Mouse (Mus musculus): Measurements from ENCODE around the gene Il18bp. TPM values are rescaled to one million over a fixed set of nuclear protein-coding genes. Genes with fewer than 3 reads are reported as not detected.
"Not testable (repeated sequence)": the region's sequence is repeated elsewhere in the genome, so short reads cannot be mapped to it uniquely, and the experiment has no call there.

The Il18bp gene
- total and polyA plus RNA-seq, 2 experiments from 2014 or later: 2.8 to 11.2 TPM

DNA sequence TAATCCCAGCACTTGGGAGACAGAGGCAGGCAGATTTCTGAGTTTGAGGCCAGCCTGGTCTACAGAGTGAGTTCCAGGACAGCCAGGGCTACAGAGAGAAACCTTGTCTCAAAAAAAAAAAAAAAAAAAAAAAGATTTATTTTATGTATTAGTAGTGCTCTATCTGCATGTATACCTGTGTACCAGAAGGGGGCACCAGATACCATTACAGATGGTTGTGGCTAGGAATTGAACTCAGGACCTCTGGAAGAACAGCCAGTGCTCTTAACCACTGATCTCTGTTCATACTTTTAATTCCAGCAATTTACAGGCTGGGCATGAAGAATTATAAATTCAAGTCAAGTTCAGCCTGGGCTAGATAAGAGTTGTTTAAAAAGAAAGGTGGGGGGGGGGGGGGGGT is 30.0 kb upstream of the Il18bp start:
- H3K9me3 ChIP-seq (ENCODE audit: low read length); DNase-seq; H3K27ac ChIP-seq (ENCODE audit: low read depth, low read length); H3K4me2 ChIP-seq (ENCODE audit: low read depth); H3K9ac ChIP-seq; H3K27me3 ChIP-seq (ENCODE audit: insufficient read depth, low read length); H3K4me1 ChIP-seq (ENCODE audit: insufficient read depth); ATAC-seq; H3K36me3 ChIP-seq (ENCODE audit: insufficient read depth); H3K4me3 ChIP-seq (ENCODE audit: low read depth, low read length): not testable (repeated sequence)
- peak; percentile 44 for TF ChIP-seq CTCF (IDR thresholded peaks at IDR 0.05; ENCODE audit: low read depth)

DNA sequence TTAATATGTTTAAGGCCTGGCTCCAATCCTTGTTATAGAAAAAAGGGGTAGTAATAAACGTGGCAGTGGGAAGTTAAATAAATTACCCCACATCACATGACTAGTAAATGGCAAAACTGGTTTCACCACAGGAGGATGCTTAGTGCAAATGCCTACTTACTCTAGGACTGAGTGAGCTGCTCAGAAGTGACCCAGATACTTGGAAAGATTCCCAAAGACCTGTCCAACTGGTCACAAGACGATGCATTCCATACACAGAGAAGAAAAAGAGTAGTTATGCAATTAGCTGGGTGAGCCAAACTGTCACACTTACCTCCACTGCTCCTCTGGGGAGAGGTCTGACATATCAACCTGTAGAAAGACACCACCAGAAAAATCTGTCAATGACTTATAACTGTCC is 23.8 kb upstream of the Il18bp start:
- ATAC-seq (no peak), DNase-seq (no peak)
- 82% methylated on average over 2 of the region's 2 CpGs for WGBS
- no peak for TF ChIP-seq CTCF (IDR thresholded peaks at IDR 0.05; ENCODE audit: low read depth)
- no peak overlapping the region for H3K4me2 ChIP-seq (ENCODE audit: low read depth)
- H3K4me3 ChIP-seq (ENCODE audit: low read depth, low read length): no peak overlapping the region
- H3K27ac ChIP-seq (ENCODE audit: low read depth, low read length): no peak overlapping the region
- H3K36me3 ChIP-seq (ENCODE audit: insufficient read depth): peaks cover 34% of the 10 kb centered on the region
- no peaks in the 10 kb centered on the region for H3K9me3 ChIP-seq (ENCODE audit: low read length)
- H3K27me3 ChIP-seq (ENCODE audit: insufficient read depth, low read length): no peaks in the 10 kb centered on the region
- H3K9ac ChIP-seq: no peak overlapping the region
- H3K4me1 ChIP-seq (ENCODE audit: insufficient read depth): no peaks in the 10 kb centered on the region

DNA sequence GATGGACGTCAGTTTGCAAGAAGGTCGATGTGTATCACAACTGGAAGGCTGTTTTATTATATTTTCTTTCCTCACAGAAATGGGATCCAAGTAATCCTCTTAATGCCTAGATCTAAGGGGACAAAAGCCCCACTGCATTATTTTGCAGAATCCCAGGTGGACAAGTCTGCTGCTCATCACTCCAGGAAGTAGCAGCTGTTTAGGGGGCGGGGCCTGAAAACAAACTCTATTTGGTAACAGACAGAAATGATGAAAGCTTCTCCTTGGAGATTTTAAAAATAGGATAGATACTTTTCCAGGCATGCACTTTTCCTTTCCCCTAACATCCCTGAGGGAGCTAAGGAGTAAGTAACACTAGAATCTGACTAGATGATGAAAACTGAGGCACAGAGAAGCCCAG is 18.8 kb upstream of the Il18bp start:
- 96% methylated on average over 3 of the region's 3 CpGs for WGBS
- H3K4me2 ChIP-seq (ENCODE audit: low read depth): no peak overlapping the region
- H3K27ac ChIP-seq (ENCODE audit: low read depth, low read length): no peak overlapping the region
- no peaks in the 10 kb centered on the region for H3K27me3 ChIP-seq (ENCODE audit: insufficient read depth, low read length)
- peaks cover 62% of the 10 kb centered on the region for H3K36me3 ChIP-seq (ENCODE audit: insufficient read depth)
- no peak for DNase-seq
- no peak overlapping the region for H3K9ac ChIP-seq
- no peak for ATAC-seq
- H3K4me1 ChIP-seq (ENCODE audit: insufficient read depth): no peaks in the 10 kb centered on the region
- no peak for TF ChIP-seq CTCF (IDR thresholded peaks at IDR 0.05; ENCODE audit: low read depth)
- no peak overlapping the region for H3K4me3 ChIP-seq (ENCODE audit: low read depth, low read length)
- H3K9me3 ChIP-seq (ENCODE audit: low read length): no peaks in the 10 kb centered on the region

DNA sequence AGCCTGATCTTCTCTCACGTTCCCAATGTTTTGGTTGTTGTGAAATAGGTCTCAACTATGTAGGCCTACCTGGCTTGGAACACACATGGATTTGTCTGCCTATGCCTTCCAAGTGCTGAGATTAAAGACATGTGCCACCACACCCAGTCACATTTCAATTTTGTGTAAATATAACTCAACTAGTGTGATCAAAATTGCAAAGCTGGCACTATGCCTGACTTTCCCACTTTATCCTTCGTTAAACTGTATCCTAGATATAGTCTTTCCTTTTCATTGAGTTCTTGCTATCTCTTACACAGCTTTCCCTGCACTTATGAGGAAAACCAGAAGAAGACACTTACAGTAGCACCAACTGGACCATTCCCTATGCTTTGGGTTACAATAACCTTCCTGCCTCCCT is 17.0 kb upstream of the Il18bp start:
- TF ChIP-seq CTCF (IDR thresholded peaks at IDR 0.05; ENCODE audit: low read depth): no peak
- H3K9ac ChIP-seq: no peak overlapping the region
- H3K4me3 ChIP-seq (ENCODE audit: low read depth, low read length): no peak overlapping the region
- H3K4me1 ChIP-seq (ENCODE audit: insufficient read depth): no peaks in the 10 kb centered on the region
- no peak overlapping the region for H3K4me2 ChIP-seq (ENCODE audit: low read depth)
- no peaks in the 10 kb centered on the region for H3K9me3 ChIP-seq (ENCODE audit: low read length)
- no peak for DNase-seq
- H3K27me3 ChIP-seq (ENCODE audit: insufficient read depth, low read length): no peaks in the 10 kb centered on the region
- no peak overlapping the region for H3K27ac ChIP-seq (ENCODE audit: low read depth, low read length)
- no peak for ATAC-seq
- peaks cover 73% of the 10 kb centered on the region for H3K36me3 ChIP-seq (ENCODE audit: insufficient read depth)
- 78% methylated on average over 2 of the region's 2 CpGs for WGBS

DNA sequence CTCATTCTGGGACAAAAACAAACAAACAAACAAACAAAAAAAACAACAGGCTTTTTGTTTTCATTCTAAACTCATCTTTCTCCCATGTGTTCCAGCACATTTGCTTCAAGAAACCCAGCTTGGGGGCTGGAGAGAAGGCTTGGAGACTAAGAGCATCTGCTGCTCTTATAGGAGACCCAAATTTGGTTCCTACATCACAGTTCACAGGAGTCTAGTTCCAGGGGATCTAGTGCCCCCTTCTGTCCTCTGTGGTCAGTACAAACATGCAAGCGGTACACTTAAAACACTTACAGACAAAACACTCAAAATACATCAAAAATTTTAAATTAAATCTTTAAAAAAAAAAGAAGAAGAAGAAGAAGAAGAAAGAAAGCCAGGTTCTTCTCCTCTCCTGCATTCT is 16.4 kb upstream of the Il18bp start:
- no peaks in the 10 kb centered on the region for H3K27me3 ChIP-seq (ENCODE audit: insufficient read depth, low read length)
- DNase-seq (no peak), ATAC-seq (no peak)
- H3K4me2 ChIP-seq (ENCODE audit: low read depth): no peak overlapping the region
- H3K4me3 ChIP-seq (ENCODE audit: low read depth, low read length): no peak overlapping the region
- no peak for TF ChIP-seq CTCF (IDR thresholded peaks at IDR 0.05; ENCODE audit: low read depth)
- H3K4me1 ChIP-seq (ENCODE audit: insufficient read depth): no peaks in the 10 kb centered on the region
- no peak overlapping the region for H3K27ac ChIP-seq (ENCODE audit: low read depth, low read length)
- no peak overlapping the region for H3K9ac ChIP-seq
- 91% methylated on average over 1 of the region's 1 CpGs for WGBS
- H3K36me3 ChIP-seq (ENCODE audit: insufficient read depth): peaks cover 74% of the 10 kb centered on the region
- no peaks in the 10 kb centered on the region for H3K9me3 ChIP-seq (ENCODE audit: low read length)

DNA sequence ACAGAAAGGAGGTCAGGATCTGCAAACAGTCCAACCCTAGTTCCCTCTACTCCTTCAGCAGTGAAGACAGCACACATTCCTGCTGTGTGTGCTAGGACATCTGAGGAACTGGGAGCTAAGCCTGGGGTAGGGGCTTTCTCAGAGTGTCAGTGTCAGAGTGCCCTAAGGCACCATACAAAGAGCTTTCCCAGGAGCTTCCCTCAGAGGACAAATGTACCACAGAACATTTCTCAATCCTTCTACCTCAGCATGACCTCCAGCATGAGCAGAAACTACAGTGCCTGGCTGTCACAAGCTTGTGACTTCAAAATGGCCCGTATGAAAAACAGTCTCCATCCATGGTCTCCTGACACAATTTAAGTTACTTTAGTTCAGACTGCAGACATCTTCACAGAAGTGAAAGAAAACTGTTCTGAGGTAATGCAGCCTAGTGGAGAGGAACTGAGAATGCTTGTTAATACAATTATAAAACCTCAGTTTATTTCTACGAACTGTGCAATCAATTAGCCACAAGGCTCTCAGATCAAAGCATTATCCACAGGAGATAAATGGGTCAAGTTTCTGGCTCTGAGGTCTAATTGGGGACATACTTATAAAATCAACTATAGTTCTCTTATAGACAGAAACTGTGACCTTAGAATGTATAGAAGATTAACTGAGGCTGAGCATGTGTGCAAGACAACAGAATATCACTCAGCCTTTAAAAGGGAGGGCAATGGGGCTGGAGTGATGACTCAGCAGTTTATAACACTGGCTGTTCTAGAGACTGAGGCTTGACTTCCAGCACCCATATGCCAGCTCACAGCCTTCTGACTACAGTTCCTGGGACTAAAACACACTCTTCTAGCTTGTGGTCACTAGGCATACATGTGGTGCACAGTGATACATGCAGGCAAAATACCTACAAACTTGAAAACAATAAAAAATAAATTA is 7.0 kb upstream of the Il18bp start:
- no peak overlapping the region for H3K27ac ChIP-seq (ENCODE audit: low read depth, low read length)
- TF ChIP-seq CTCF (IDR thresholded peaks at IDR 0.05; ENCODE audit: low read depth): no peak
- H3K27me3 ChIP-seq (ENCODE audit: insufficient read depth, low read length): no peaks in the 10 kb centered on the region
- no peak overlapping the region for H3K4me3 ChIP-seq (ENCODE audit: low read depth, low read length)
- ATAC-seq (no peak), DNase-seq (no peak)
- no peak overlapping the region for H3K9ac ChIP-seq
- H3K4me1 ChIP-seq (ENCODE audit: insufficient read depth): no peaks in the 10 kb centered on the region
- WGBS: 71% methylated on average over 2 of the region's 2 CpGs
- H3K9me3 ChIP-seq (ENCODE audit: low read length): no peaks in the 10 kb centered on the region
- H3K36me3 ChIP-seq (ENCODE audit: insufficient read depth): peaks cover 61% of the 10 kb centered on the region
- H3K4me2 ChIP-seq (ENCODE audit: low read depth): no peak overlapping the region

DNA sequence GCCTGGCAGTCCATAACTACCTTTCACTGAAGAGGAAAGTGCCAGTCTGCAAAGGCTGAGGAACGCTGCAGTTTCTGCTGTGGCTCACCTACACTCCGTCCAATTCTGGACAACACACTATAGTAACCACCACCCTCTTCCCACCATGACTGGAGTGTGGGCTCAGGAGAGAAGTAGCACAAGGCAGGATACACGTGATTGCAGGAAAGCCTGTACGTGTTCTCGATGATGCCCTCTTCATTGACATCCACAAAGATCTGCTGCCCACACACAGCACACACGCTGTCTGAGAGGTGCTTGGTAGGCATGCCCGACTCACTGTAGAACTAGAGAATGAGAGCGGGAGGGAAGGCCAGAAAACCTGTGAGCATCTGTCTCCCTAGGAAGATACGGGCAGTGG is 5.3 kb upstream of the Il18bp start:
- ATAC-seq (no peak), DNase-seq (no peak)
- TF ChIP-seq CTCF (IDR thresholded peaks at IDR 0.05; ENCODE audit: low read depth): no peak
- Histone ChIP-seq H3K4me2 (ENCODE audit: low read depth) (no peak overlapping the region), H3K4me1 (ENCODE audit: insufficient read depth) (no peaks in the 10 kb centered on the region), H3K4me3 (ENCODE audit: low read depth, low read length) (no peak overlapping the region), H3K27ac (ENCODE audit: low read depth, low read length) (no peak overlapping the region), H3K9me3 (ENCODE audit: low read length) (no peaks in the 10 kb centered on the region), H3K9ac (no peak overlapping the region), H3K27me3 (ENCODE audit: insufficient read depth, low read length) (no peaks in the 10 kb centered on the region), H3K36me3 (ENCODE audit: insufficient read depth) (peaks cover 65% of the 10 kb centered on the region)
- WGBS: 96% methylated on average over 9 of the region's 9 CpGs

DNA sequence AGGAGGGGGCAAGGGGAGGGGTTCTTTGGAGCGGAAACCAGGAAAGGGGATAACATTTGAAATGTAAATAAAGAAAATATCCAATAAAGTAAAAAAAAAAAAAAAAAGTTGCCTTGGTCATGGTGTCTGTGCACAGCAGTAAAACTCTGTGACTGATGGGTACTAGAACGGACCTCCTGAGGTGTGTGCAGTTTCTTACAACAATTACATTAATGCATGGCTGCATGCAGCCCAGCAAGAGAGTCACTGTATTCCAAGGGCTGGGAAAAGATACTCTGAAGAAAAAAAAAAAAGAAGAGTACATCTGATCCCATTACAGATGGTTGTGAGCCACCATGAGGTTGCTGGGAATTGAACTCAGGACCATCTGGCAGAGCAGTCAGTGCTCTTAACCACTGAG is 2.4 kb upstream of the Il18bp start:
- not testable (repeated sequence) for H3K4me2 ChIP-seq (ENCODE audit: low read depth); ATAC-seq; DNase-seq; H3K27ac ChIP-seq (ENCODE audit: low read depth, low read length); H3K4me3 ChIP-seq (ENCODE audit: low read depth, low read length); H3K9ac ChIP-seq; H3K27me3 ChIP-seq (ENCODE audit: insufficient read depth, low read length); H3K9me3 ChIP-seq (ENCODE audit: low read length); H3K4me1 ChIP-seq (ENCODE audit: insufficient read depth)
- 83% methylated on average over 2 of the region's 2 CpGs for WGBS
- peaks cover 76% of the 10 kb centered on the region for H3K36me3 ChIP-seq (ENCODE audit: insufficient read depth)
